Mouse (Mus musculus) CD8-positive naive resting alpha-beta T cell, adult 57 days (primary cell): Measurements from ENCODE around the gene Gm3286. TPM values are rescaled to one million over a fixed set of nuclear protein-coding genes. Genes with fewer than 3 reads are reported as not detected.

Experiments
- total RNA-seq: library from RNA; stranded (reverse); gene quantifications from one replicate; pipeline ENCODE4 v1.2.4, GENCODE M21; 2023

Gm3286 gene
- not detected for total RNA-seq

DNA sequence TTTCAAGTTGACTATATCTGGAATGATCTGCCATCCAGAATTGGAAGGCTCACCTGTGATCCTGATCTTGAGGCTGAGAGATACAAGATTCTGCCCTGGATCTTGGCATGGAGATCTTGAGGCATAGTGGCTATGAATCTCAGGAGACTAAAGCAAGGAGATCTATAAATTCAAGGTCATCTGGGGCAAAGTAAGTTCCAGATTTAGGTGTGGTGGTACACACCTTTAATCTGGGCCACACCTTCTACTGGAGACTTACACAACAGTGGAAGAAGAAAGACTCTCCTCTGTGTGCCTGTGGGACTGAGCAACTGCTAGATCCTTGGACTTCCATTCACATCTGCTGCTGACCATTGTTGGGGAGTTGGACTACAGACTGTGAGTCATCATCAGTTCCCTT, at the start of gene Gm3286:
Gene Gm3286 (plus strand): TSS at position 301 of the 400 bp plus-strand sequence.

Other genes starting within 250 kb of the Gm3286 start
- gene Gm10424, start 238.0 kb upstream of the Gm3286 start, total RNA-seq: not detected
- gene Gm3259, start 204.8 kb upstream of the Gm3286 start, total RNA-seq: not detected
- gene D5Ertd577e, start 54.0 kb upstream of the Gm3286 start, total RNA-seq: not detected
- gene Gm7971, start 84.1 kb downstream of the Gm3286 start, total RNA-seq: not detected
- gene Gm7978, start 225.4 kb downstream of the Gm3286 start, total RNA-seq: not detected
- gene Gm7982, start 231.3 kb downstream of the Gm3286 start, total RNA-seq: not detected